Mouse (Mus musculus) gastrocnemius, adult 2 months (tissue): ENCODE measurements around the gene Zfp963. TPM values are rescaled to one million over a fixed set of nuclear protein-coding genes. Genes with fewer than 3 reads are reported as not detected.

ENCODE experiments used
- DNase-seq: peaks from one replicate; pipeline ENCODE4 v3.0.0; 2022
- H3K27ac ChIP-seq: fragments of 200-600 bp; 2 replicates; pipeline ENCODE4 v1.8.1; 2022; ENCODE audit warnings: mild to moderate bottlenecking
- H3K4me3 ChIP-seq: fragments of 200-600 bp; 2 replicates; pipeline ENCODE4 v1.8.1; 2022; ENCODE audit warnings: mild to moderate bottlenecking, moderate library complexity
- CTCF ChIP-seq: fragments of 200-600 bp; IDR thresholded peaks from 2 replicates; pipeline ENCODE4 v1.8.1; 2022; ENCODE audit warnings: antibody characterized with exemption, mild to moderate bottlenecking, moderate library complexity
- intact Hi-C: fragments of 180-260 bp; cut with DNase I; formaldehyde crosslinking; loops from one replicate; pipeline ENCODE4 v1.15.1; 2025
- total RNA-seq, 2 experiments: library from RNA; stranded (reverse); gene quantifications; 2 replicates each; pipeline ENCODE4 v1.2.3; 2021

The Zfp963 gene
- total RNA-seq, 2 experiments from 2014 or later, result 3.4 to 4.1 TPM

- no peak for DNase-seq
- Histone ChIP-seq H3K4me3 (no peak overlapping the region), H3K27ac (no peak overlapping the region)
- intact Hi-C loops, result no loop called here
- no peak for TF ChIP-seq CTCF
Observed at GRCm38 (mm10) chr8:69789105-69789504, 39.3 kb upstream of the Zfp963 start.

- DNase-seq, result no peak
- intact Hi-C loops, result loop anchor here (10.0 kb wide), 1 partner anchor 382 kb away; no protein-coding TSS in a partner anchor
- Histone ChIP-seq H3K4me3 (no peak overlapping the region), H3K27ac (no peak overlapping the region)
- no peak for TF ChIP-seq CTCF
Observed at GRCm38 (mm10) chr8:69777111-69777510, 27.3 kb upstream of the Zfp963 start.

- intact Hi-C loops, result loop anchor here (2.0 to 10.0 kb wide), 2 partner anchors 16 to 380 kb away; partner anchors contain the start of genes Atp13a1 and Zfp866
- peak overlapping the region; percentile 98 for H3K27ac ChIP-seq
- peak overlapping the region; percentile 84 for H3K4me3 ChIP-seq
- TF ChIP-seq CTCF, result no peak
- no peak for DNase-seq
Observed at GRCm38 (mm10) chr8:69775149-69775534, 25.4 kb upstream of the Zfp963 start.

GRCm38 (mm10) chr8:69774503-69775148, 24.9 kb upstream of the Zfp963 start, which contains the start of gene Gm20422:
Gm20422 (minus strand) TSS chr8:69774886.
- peak within 1 kb of the TSS; percentile 98 for H3K27ac ChIP-seq
- intact Hi-C loops, result loop anchor here (2.0 to 10.0 kb wide), 2 partner anchors 16 to 380 kb away; partner anchors contain the start of genes Atp13a1 and Zfp866
- TF ChIP-seq CTCF, result no peak
- peak; percentile 91 for DNase-seq
- H3K4me3 ChIP-seq, result peak within 1 kb of the TSS; percentile 84

- intact Hi-C loops, result loop anchor here (10.0 kb wide), 1 partner anchor 377 kb away; no protein-coding TSS in a partner anchor
- no peak overlapping the region for H3K27ac ChIP-seq
- no peak for TF ChIP-seq CTCF
Observed at GRCm38 (mm10) chr8:69772106-69772505, 22.3 kb upstream of the Zfp963 start.

GRCm38 (mm10) chr8:69771221-69771620, 21.5 kb upstream of the Zfp963 start:
- DNase-seq, result no peak
- Histone ChIP-seq H3K4me3 (no peak overlapping the region), H3K27ac (no peak overlapping the region)
- intact Hi-C loops, result loop anchor here (10.0 kb wide), 1 partner anchor 376 kb away; no protein-coding TSS in a partner anchor
- TF ChIP-seq CTCF, result no peak

More at GRCm38 (mm10) chr8:69772106-69772505, 22.3 kb upstream of the Zfp963 start:
- no peak for DNase-seq
- H3K4me3 ChIP-seq, result no peak overlapping the region

DNA sequence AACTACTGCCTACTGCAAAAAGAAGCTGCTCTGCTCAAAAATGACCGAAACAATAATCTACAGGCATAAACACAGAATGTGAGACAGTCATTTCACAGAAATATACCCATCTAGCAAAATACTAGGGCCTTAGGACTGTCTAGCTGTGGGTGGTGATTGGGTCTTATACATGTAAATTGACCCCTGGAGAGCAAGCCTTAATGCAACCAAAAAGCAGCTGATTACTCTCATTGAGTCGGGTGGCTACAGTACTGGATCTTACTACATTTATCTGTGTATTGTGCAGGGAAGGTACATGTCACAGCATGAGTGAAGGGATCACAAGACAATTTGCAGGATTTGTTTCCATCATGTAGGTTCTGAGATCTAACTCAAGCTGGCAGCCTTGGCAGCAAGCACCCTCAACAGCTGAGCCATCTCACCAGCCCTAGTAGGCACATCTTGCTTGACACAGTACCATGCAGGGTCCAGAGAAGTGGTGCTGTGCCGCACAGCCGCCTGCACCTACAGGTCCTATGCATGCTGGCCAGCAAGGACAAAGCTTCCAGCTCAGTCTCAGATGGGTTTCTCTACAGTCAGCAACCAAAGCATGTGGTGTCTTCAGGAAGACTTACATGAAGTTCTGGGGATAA, 12.2 kb upstream of the Zfp963 start:
- intact Hi-C loops, result no loop called here
- H3K4me3 ChIP-seq, result no peak overlapping the region

GRCm38 (mm10) chr8:69758316-69758715, 8.5 kb upstream of the Zfp963 start:
- DNase-seq, result no peak
- intact Hi-C loops, result no loop called here
- H3K27ac ChIP-seq, result no peak overlapping the region
- no peak overlapping the region for H3K4me3 ChIP-seq
- no peak for TF ChIP-seq CTCF

More for the DNA sequence above, 12.2 kb upstream of the Zfp963 start:
- no peak for TF ChIP-seq CTCF
- H3K27ac ChIP-seq, result no peak overlapping the region
- no peak for DNase-seq

DNA sequence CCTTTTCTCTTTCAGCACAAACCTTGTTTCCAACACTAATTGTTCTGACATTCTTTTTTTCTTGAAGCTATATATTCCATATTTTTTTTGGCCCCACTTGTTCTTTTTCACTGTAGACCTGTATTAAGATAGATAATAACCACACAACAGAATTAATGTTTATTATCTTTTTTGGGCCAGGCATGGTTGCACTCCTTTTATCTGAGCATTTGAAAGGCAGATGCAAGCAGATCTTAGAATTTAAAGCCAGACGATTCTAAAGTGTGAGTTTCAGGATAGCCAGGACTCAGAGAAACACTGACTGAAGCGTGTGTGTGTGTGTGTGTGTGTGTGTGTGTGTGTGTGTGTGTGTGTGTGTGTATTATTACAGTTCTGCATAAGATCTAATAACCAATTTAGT, 2.7 kb upstream of the Zfp963 start:
- no peak for DNase-seq
- Histone ChIP-seq H3K27ac (no peak overlapping the region), H3K4me3 (no peak overlapping the region)
- intact Hi-C loops, result no loop called here
- TF ChIP-seq CTCF, result no peak

- TF ChIP-seq CTCF, result no peak
- intact Hi-C loops, result loop anchor here (10.0 kb wide), 1 partner anchor 116 kb away; the partner anchor contains the start of gene Zfp868
- no peak overlapping the region for H3K4me3 ChIP-seq
- no peak overlapping the region for H3K27ac ChIP-seq
- no peak for DNase-seq
Observed at GRCm38 (mm10) chr8:69741231-69741630, 8.5 kb downstream of the Zfp963 start.

- no peak for DNase-seq
- no peak overlapping the region for H3K4me3 ChIP-seq
- H3K27ac ChIP-seq, result no peak overlapping the region
- intact Hi-C loops, result loop anchor here (10.0 kb wide), 1 partner anchor 116 kb away; the partner anchor contains the start of gene Zfp868
- no peak for TF ChIP-seq CTCF
Observed at GRCm38 (mm10) chr8:69740763-69741162, 9.0 kb downstream of the Zfp963 start.

GRCm38 (mm10) chr8:69735495-69735894, 14.3 kb downstream of the Zfp963 start:
- no peak overlapping the region for H3K4me3 ChIP-seq
- no peak for TF ChIP-seq CTCF
- H3K27ac ChIP-seq, result no peak overlapping the region
- intact Hi-C loops, result no loop called here
- no peak for DNase-seq

DNA sequence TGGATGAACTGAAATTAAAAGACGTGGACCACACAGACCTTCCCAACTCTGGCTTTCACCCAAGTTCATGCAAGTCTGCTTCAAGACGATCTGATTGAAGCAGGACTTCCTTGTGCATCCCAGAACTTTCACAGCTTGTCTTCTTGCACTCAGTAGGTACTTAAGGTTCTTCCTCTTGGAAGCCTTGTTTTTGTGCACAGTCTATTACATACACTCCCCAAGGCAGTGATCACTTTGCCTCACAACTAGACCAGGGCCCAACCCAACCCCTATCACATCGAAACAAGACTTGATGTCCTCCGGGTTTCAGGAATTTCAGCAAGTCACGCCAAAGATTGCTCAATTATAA, 32.6 kb downstream of the Zfp963 start:
- Histone ChIP-seq H3K4me3 (peak overlapping the region; percentile 100), H3K27ac (peak overlapping the region; percentile 99)
- no peak for TF ChIP-seq CTCF
- intact Hi-C loops, result loop anchor here (2.0 to 5.0 kb wide), 2 partner anchors 32 to 75 kb away; partner anchors contain the start of genes Atp13a1, Zfp866 and Zfp963
- DNase-seq, result no peak
